Mouse (Mus musculus) adrenal gland, postnatal 4 days (tissue): ENCODE measurements around the gene Dnajc27. TPM values are rescaled to one million over a fixed set of nuclear protein-coding genes. Genes with fewer than 3 reads are reported as not detected.
A peak's percentile ranks its signal among the peaks of the same experiment; 100 is the strongest.

Experiments used
- DNase-seq, 2 experiments: peaks; one replicate each; pipeline ENCODE4 v3.0.0; 2021 to 2022; ENCODE audit warnings: low spot score in 2 of 2, mixed read lengths in 2 of 2
- total RNA-seq, 2 experiments: library from RNA; stranded (reverse); gene quantifications; 2 replicates each; pipeline ENCODE4 v1.2.3; 2021

Gene Dnajc27
- total RNA-seq, 2 experiments from 2014 or later, result 6.9 to 8.0 TPM

- no peak for DNase-seq
Measured at GRCm38 (mm10) chr12:4078069-4078468, 4.3 kb upstream of the Dnajc27 start.

- DNase-seq, result peak; percentile 55 to 62
Measured at GRCm38 (mm10) chr12:4080311-4080710, 2.1 kb upstream of the Dnajc27 start.

- no peak for DNase-seq
Measured at GRCm38 (mm10) chr12:4083441-4083840, 1.1 kb downstream of the Dnajc27 start.

GRCm38 (mm10) chr12:4107383-4107782 is 25.0 kb downstream of the Dnajc27 start:
- DNase-seq, result peak; percentile 26 to 55

- DNase-seq, result no peak
Measured at GRCm38 (mm10) chr12:4116132-4116531, 33.7 kb downstream of the Dnajc27 start.

- DNase-seq, result no peak
Measured at GRCm38 (mm10) chr12:4117136-4117535, 34.8 kb downstream of the Dnajc27 start.

- DNase-seq, result no peak
Measured at GRCm38 (mm10) chr12:4117579-4117978, 35.2 kb downstream of the Dnajc27 start.

- no peak for DNase-seq
Measured at GRCm38 (mm10) chr12:4127346-4127745, 45.0 kb downstream of the Dnajc27 start.

GRCm38 (mm10) chr12:4132941-4133846 is 50.8 kb downstream of the Dnajc27 start, which contains the start of gene Adcy3:
Gene Adcy3 (plus strand): TSS chr12:4133103.
- peak; percentile 24 to 28 for DNase-seq

- DNase-seq, result no peak
Measured at GRCm38 (mm10) chr12:4133847-4134212, 51.4 kb downstream of the Dnajc27 start.

- no peak for DNase-seq
Measured at GRCm38 (mm10) chr12:4143179-4143578, 60.8 kb downstream of the Dnajc27 start.

- DNase-seq, result no peak
Measured at GRCm38 (mm10) chr12:4150936-4151335, 68.6 kb downstream of the Dnajc27 start.

GRCm38 (mm10) chr12:4151969-4152368 is 69.6 kb downstream of the Dnajc27 start:
- DNase-seq, result no peak

GRCm38 (mm10) chr12:4157466-4157865 is 75.1 kb downstream of the Dnajc27 start:
- DNase-seq, result no peak

GRCm38 (mm10) chr12:4158179-4158578 is 75.8 kb downstream of the Dnajc27 start:
- no peak for DNase-seq

GRCm38 (mm10) chr12:4158868-4159632 is 76.7 kb downstream of the Dnajc27 start:
- DNase-seq, result no peak

Other genes with a start within 250 kb of the Dnajc27 start
- gene Pomc, start 127.6 kb upstream of the Dnajc27 start, total RNA-seq, result 1 to 10 TPM; 1.3 to 1.8 TPM
- 1 to 10 TPM; 4.5 to 5.6 TPM for gene Efr3b, start 43.7 kb upstream of the Dnajc27 start, total RNA-seq
- 10 to 100 TPM; 25.8 to 26.8 TPM for gene Adcy3, start 50.5 kb downstream of the Dnajc27 start, total RNA-seq
- 1 to 10 TPM; 6.7 to 7.4 TPM for gene Ptrhd1, start 151.4 kb downstream of the Dnajc27 start, total RNA-seq
- gene Cenpo, start 151.7 kb downstream of the Dnajc27 start, total RNA-seq, result 10 to 100 TPM; 16.4 to 19.2 TPM